Mouse (Mus musculus) bone marrow macrophage, adult 2 months (primary cell): ENCODE measurements at regions not wholly inside any gene's neighbourhood (a gene's known extent, or its start where the extent isn't known, plus 50 kb on each side); places are given as distances from the start of the nearest gene placed in this dataset.

Source experiments
- CTCF ChIP-seq: IDR thresholded peaks from 2 replicates; pipeline ENCODE4 v1.5.1; 2012; ENCODE audit warnings: low read depth, mild to moderate bottlenecking, low read length, moderate library complexity
- POLR2A ChIP-seq: IDR thresholded peaks from 2 replicates; pipeline ENCODE4 v1.6.1; 2012; ENCODE audit warnings: mild to moderate bottlenecking, low read depth, low read length, borderline replicate concordance

DNA sequence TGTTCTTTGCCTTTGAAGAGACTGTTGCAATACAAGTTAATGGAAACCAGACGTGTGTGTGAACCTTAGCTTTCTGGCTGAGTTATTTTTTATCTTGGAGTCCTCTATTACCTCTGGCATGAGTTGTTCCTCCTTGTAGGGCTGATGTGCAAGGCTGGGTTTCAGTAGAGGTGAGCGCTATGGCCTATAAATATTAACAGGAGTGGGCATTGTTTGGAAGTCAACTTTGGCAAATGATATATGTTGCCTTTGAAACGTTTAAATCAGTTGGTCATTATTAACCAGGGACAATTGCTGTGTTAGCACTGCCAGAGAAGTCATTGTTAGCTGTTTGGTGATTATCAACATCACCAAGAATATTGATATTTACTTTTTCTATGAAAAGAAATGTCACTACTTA lies 1352.6 kb downstream of the Gsdmc2 start:
- no peak for TF ChIP-seq POLR2A
- TF ChIP-seq CTCF = no peak
